Mouse (Mus musculus): ENCODE measurements around the gene Slx4ip. TPM values are rescaled to one million over a fixed set of nuclear protein-coding genes. Genes with fewer than 3 reads are reported as not detected.
A peak's percentile ranks its signal among the peaks of the same experiment; 100 is the strongest.

The Slx4ip gene
- total and polyA plus RNA-seq, 2 experiments from 2014 or later: 7.0 to 8.1 TPM

- Histone ChIP-seq H3K27ac (no peak overlapping the region), H3K4me3 (ENCODE audit: low read length) (no peak overlapping the region), H3K27me3 (ENCODE audit: insufficient read depth, low read length) (no peaks in the 10 kb centered on the region), H3K9ac (replicated peaks; ENCODE audit: low read length) (no peak overlapping the region), H3K4me1 (ENCODE audit: insufficient read depth, low read length) (0 out of 2 replicates have a peak, but pooled peaks cover 6% of the 10 kb centered on the region), H3K4me2 (ENCODE audit: low read depth, low read length) (no peak overlapping the region), H3K9me3 (ENCODE audit: low read length) (no peaks in the 10 kb centered on the region), H3K36me3 (ENCODE audit: insufficient read depth, low read length) (no peaks in the 10 kb centered on the region)
- peak; percentile 81; the same call in 1 of the 2 replicates for ATAC-seq
- DNase-seq (ENCODE audit: low spot score): peak; percentile 83
- TF ChIP-seq CTCF (IDR thresholded peaks at IDR 0.05; ENCODE audit: low read depth): peak; percentile 74
- 24% methylated on average over 3 of the region's 3 CpGs for WGBS
These were observed 23.4 kb downstream of the Slx4ip start for GRCm38 (mm10) chr2:136914334-136914902.

DNA sequence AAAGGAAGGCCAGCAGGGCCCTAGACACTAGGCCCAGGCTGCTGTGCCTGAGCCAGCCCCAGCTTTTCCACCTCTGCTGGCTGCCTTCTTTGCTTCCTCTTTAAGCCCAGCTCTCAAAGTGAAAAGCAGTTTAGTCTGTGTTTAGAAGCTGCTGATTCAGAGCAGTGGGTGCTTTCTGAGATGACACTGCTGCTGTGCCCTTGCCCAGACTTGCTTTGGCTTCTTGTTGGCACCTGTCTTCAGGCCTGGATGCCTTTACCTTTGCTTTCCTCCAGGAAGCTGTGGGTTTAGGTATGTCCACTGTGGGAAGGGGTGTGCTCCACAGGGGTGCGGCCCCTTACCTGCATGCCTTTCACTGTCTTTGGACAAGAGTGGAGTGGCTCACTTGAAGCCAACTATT is 28.4 kb downstream of the Slx4ip start:
- H3K9me3 ChIP-seq (ENCODE audit: low read length): no peaks in the 10 kb centered on the region
- no peak overlapping the region for H3K4me2 ChIP-seq (ENCODE audit: low read depth, low read length)
- H3K27ac ChIP-seq: no peak overlapping the region
- no peak for ATAC-seq
- H3K36me3 ChIP-seq (ENCODE audit: insufficient read depth, low read length): no peaks in the 10 kb centered on the region
- no peak for DNase-seq (ENCODE audit: low spot score)
- H3K4me1 ChIP-seq (ENCODE audit: insufficient read depth, low read length): no peaks in the 10 kb centered on the region
- TF ChIP-seq CTCF (IDR thresholded peaks at IDR 0.05; ENCODE audit: low read depth): no peak
- H3K9ac ChIP-seq (replicated peaks; ENCODE audit: low read length): no peak overlapping the region
- no peak overlapping the region for H3K4me3 ChIP-seq (ENCODE audit: low read length)
- WGBS: 90% methylated on average over 1 of the region's 1 CpGs
- H3K27me3 ChIP-seq (ENCODE audit: insufficient read depth, low read length): no peaks in the 10 kb centered on the region

DNA sequence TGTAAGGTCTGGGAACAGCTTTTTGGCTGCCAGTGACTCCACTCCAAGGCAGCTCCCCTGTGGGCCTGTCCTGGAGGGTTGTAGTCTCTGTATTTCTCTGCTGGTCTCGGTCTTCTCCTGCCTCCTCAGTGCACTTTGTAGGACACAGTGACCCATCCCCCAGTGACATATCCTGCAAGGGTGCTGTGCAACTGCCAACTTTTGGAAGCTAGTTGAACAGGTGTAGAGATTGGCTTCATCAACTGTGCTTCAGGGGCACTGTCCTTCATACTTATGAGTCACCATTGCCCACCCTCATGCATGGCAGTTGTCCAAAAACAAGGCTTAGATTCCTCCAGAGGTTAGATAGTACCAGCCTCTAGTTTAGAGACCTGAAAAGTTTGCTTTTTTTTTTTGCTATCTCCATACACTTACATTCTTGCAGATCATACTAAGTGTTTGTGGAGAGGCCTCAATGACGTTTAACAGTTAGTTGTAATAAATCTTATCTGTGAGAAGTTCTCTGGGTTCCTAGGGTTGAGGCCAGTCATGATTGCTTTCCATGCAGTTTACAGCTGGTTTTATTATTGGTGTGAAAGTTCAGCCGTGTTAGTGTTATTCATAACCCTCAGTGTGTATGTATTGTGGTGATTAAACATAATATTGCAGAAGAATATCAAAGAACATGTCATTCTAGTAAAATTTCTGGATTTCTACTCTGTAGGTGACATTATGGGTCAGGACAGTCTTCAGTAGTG is 29.4 kb downstream of the Slx4ip start:
- H3K27ac ChIP-seq: no peak overlapping the region
- DNase-seq (ENCODE audit: low spot score) (no peak), ATAC-seq (no peak)
- no peaks in the 10 kb centered on the region for H3K36me3 ChIP-seq (ENCODE audit: insufficient read depth, low read length)
- H3K4me2 ChIP-seq (ENCODE audit: low read depth, low read length): no peak overlapping the region
- no peaks in the 10 kb centered on the region for H3K27me3 ChIP-seq (ENCODE audit: insufficient read depth, low read length)
- H3K9me3 ChIP-seq (ENCODE audit: low read length): no peaks in the 10 kb centered on the region
- no peak overlapping the region for H3K4me3 ChIP-seq (ENCODE audit: low read length)
- WGBS: 83% methylated on average over 3 of the region's 3 CpGs
- no peaks in the 10 kb centered on the region for H3K4me1 ChIP-seq (ENCODE audit: insufficient read depth, low read length)
- TF ChIP-seq CTCF (IDR thresholded peaks at IDR 0.05; ENCODE audit: low read depth): no peak
- no peak overlapping the region for H3K9ac ChIP-seq (replicated peaks; ENCODE audit: low read length)

DNA sequence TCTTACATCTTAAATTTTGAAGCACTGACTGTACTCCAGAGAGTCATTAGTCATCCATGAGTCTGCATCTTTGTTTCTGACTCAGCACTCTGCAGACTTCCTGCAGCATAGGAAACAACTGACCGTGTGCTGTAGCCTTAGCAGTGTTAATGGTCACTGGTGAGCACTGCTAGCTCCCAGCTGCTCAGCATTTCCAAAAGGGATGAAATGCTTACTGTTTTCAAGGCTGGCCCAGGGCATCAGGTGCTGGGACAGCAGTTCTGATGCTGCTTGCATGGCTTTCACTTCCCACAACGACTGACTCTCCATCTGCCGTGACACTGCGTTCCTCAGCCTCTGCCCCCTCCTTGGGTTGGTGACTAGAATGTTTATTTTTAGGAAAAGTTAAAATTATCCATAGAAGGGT is 30.0 kb downstream of the Slx4ip start:
- Histone ChIP-seq H3K9me3 (ENCODE audit: low read length) (no peaks in the 10 kb centered on the region), H3K27me3 (ENCODE audit: insufficient read depth, low read length) (no peaks in the 10 kb centered on the region), H3K4me1 (ENCODE audit: insufficient read depth, low read length) (no peaks in the 10 kb centered on the region), H3K36me3 (ENCODE audit: insufficient read depth, low read length) (no peaks in the 10 kb centered on the region), H3K4me2 (ENCODE audit: low read depth, low read length) (no peak overlapping the region), H3K4me3 (ENCODE audit: low read length) (no peak overlapping the region), H3K9ac (replicated peaks; ENCODE audit: low read length) (no peak overlapping the region), H3K27ac (no peak overlapping the region)
- no peak for TF ChIP-seq CTCF (IDR thresholded peaks at IDR 0.05; ENCODE audit: low read depth)
- peak; percentile 20 for DNase-seq (ENCODE audit: low spot score)
- 50% methylated on average over 4 of the region's 4 CpGs for WGBS
- peak; percentile 56; the same call in 1 of the 2 replicates for ATAC-seq

- WGBS: 94% methylated on average over 4 of the region's 4 CpGs
- DNase-seq (ENCODE audit: low spot score) (no peak), ATAC-seq (no peak)
- no peaks in the 10 kb centered on the region for H3K9me3 ChIP-seq (ENCODE audit: low read length)
- no peaks in the 10 kb centered on the region for H3K27me3 ChIP-seq (ENCODE audit: insufficient read depth, low read length)
- TF ChIP-seq CTCF (IDR thresholded peaks at IDR 0.05; ENCODE audit: low read depth): no peak
- no peaks in the 10 kb centered on the region for H3K36me3 ChIP-seq (ENCODE audit: insufficient read depth, low read length)
- no peaks in the 10 kb centered on the region for H3K4me1 ChIP-seq (ENCODE audit: insufficient read depth, low read length)
- H3K4me2 ChIP-seq (ENCODE audit: low read depth, low read length): no peak overlapping the region
- no peak overlapping the region for H3K27ac ChIP-seq
- no peak overlapping the region for H3K9ac ChIP-seq (replicated peaks; ENCODE audit: low read length)
- no peak overlapping the region for H3K4me3 ChIP-seq (ENCODE audit: low read length)
These were observed 45.6 kb downstream of the Slx4ip start for GRCm38 (mm10) chr2:136936391-136937288.

DNA sequence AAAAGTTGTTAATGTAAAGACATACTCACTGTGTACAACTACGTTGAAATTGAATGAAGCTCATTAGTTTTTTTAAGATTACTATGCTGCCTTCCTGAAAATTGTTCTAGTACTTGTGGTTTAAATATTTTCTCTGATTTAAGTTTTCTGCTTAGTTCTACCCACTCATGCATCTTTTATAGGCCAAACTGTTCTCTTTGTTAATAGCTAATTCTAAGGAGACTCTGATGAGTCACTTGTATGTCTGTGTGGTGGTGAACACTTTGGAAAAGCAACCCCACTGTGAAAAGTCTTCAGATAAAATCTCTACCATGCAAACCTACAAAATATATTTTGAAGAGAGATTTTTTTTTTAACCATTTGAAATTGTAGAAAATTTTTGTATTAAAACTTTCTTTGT is 47.2 kb downstream of the Slx4ip start:
- Histone ChIP-seq H3K36me3 (ENCODE audit: insufficient read depth, low read length) (no peaks in the 10 kb centered on the region), H3K4me1 (ENCODE audit: insufficient read depth, low read length) (no peaks in the 10 kb centered on the region), H3K9ac (replicated peaks; ENCODE audit: low read length) (no peak overlapping the region), H3K4me3 (ENCODE audit: low read length) (no peak overlapping the region), H3K27me3 (ENCODE audit: insufficient read depth, low read length) (no peaks in the 10 kb centered on the region), H3K27ac (no peak overlapping the region), H3K4me2 (ENCODE audit: low read depth, low read length) (no peak overlapping the region), H3K9me3 (ENCODE audit: low read length) (no peaks in the 10 kb centered on the region)
- ATAC-seq: no peak
- no peak for TF ChIP-seq CTCF (IDR thresholded peaks at IDR 0.05; ENCODE audit: low read depth)
- WGBS: 78% methylated on average over 1 of the region's 1 CpGs
- DNase-seq (ENCODE audit: low spot score): no peak

Data from hindbrain, postnatal 0 days (tissue).